Mouse (Mus musculus): ENCODE measurements around the gene Pnrc1.

Gene Pnrc1

GRCm38 (mm10) chr4:33224003-33224675 is 65.8 kb downstream of the Pnrc1 start:
- in situ Hi-C loops (cut with MboI, MseI): loop anchor here (10.0 kb wide), 1 partner anchor 1501 kb away; no protein-coding TSS in a partner anchor

DNA sequence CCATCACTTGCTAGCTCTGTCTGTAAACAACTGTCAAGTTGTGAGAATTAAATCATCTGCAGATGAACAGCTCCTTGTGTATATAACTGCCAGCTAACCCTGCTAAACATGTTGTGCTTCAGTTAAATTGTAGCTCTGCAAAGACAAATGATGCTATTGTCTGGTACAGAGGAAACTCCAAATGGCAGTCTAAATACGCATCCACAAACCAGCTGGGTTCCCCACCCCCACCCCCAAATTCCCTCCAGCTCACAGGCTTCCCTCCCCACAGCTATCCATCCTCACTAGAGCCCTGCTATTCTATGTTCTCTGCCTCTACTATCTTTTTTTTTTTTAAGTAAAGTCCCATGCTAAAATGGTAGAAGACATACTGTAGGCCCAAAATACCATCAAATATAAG is 68.1 kb downstream of the Pnrc1 start:
- in situ Hi-C loops (cut with MboI, MseI): loop anchor here (10.0 kb wide), 1 partner anchor 1503 kb away; no protein-coding TSS in a partner anchor

- in situ Hi-C loops (cut with MboI, MseI): no loop called here
Observed at GRCm38 (mm10) chr4:33208881-33209841, 80.8 kb downstream of the Pnrc1 start, which contains the start of gene Srsf12. Srsf12 (plus strand) TSS chr4:33208991.

- in situ Hi-C loops (cut with MboI, MseI): no loop called here
Observed at GRCm38 (mm10) chr4:33207551-33207950, 82.4 kb downstream of the Pnrc1 start.

DNA sequence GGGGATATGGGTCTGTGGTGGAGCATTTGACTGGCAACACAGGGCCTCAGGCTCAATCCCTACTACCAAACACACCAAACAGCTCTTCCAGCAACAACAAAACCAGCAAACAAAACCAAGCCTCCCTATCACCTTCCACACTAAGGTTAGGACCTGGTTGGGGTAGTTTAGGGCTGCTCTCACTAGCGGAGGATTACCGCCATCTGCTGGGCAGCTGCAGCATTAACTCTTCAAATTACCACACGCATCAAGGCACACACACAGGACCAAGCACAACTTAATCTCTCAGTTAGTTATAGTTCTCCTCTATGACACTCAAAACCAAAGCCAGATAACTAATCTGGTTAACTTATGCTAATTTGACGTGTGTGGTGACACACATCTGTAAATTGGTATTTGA is 85.3 kb downstream of the Pnrc1 start:
- in situ Hi-C loops (cut with MboI, MseI): loop anchor here (5.0 kb wide), 1 partner anchor 93 kb away; no protein-coding TSS in a partner anchor

DNA sequence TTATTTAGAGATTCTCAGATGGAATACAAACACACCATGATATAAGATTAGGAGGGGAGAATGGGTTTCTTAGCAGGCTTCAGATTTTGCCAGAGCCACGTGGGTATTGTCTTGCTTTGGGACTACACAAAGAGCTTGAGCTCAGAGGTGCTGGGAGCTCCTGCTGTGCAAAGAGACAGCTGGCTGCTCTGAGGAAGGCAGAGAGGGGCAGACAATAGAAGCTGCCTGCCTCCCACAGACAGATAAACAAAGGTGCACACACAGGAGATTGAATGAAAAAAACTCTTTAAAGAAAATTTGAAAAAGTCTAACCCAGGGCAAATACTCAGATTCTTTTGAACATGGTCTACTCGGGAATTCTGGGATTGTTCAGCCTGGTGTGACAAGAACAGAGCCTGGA is 91.8 kb downstream of the Pnrc1 start:
- in situ Hi-C loops (cut with MboI, MseI): no loop called here

All from T-helper 1 cell (primary cell).